Mouse (Mus musculus) heart, postnatal 0 days (tissue): ENCODE measurements around the gene Trim54.

Source experiments
- CTCF ChIP-seq: IDR thresholded peaks from 2 replicates; pipeline ENCODE4 v1.5.1; 2016; ENCODE audit warnings: antibody characterized with exemption, control low read depth, low read depth
- EP300 ChIP-seq: IDR thresholded peaks from 2 replicates; pipeline ENCODE4 v1.6.1; 2016; ENCODE audit warnings: antibody characterized with exemption, low read depth

DNA sequence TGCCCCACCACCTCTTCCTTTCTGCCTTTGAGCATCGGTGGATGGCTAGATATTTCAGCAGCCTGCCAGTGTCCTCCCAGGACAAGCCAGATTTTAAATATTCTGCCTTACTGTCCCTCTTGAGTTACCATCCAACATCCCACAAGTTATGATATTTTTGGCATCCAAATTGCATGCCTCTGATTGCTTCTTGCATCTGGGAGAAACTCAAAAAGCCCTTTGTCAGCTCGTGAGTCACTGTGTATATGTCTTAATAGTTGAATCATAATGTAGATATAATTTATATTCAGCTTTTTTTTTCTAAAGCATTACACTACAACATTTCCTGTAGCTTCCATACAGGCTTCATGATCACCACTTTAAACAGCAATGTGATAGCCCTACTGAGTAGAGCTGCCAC is 29.4 kb upstream of the Trim54 start:
- TF ChIP-seq CTCF (no peak), EP300 (no peak)
